Mouse (Mus musculus) ES-E14 (cell line): ENCODE data around the gene Hdac10. TPM values are rescaled to one million over a fixed set of nuclear protein-coding genes. Genes with fewer than 3 reads are reported as not detected.

Source experiments
- DNase-seq: peaks from one replicate; pipeline ENCODE4 v3.0.0-alpha.2; 2013; ENCODE audit warnings: low read depth, low spot score
- H3K27ac ChIP-seq: 2 replicates; pipeline ENCODE4 v1.5.1; 2012; ENCODE audit warnings: low read depth, mild to moderate bottlenecking, low read length, moderate library complexity, mixed read lengths; ENCODE audit not compliant: poor library complexity, insufficient read depth, severe bottlenecking
- H3K36me3 ChIP-seq: 2 replicates; pipeline ENCODE4 v1.6.1; 2012; ENCODE audit warnings: mild to moderate bottlenecking, low read length, moderate library complexity, mixed read lengths; ENCODE audit not compliant: control insufficient read depth, poor library complexity, insufficient read depth, severe bottlenecking
- H3K4me1 ChIP-seq, 2 experiments: fragments of 150-350 bp in 1 of 2; sonication (generic) in 1 of 2; 2 replicates each; pipeline ENCODE4 v1.6.1; 2012; ENCODE audit warnings: low read length in 2 of 2, mild to moderate bottlenecking in 1 of 2, mixed read lengths in 1 of 2; ENCODE audit not compliant: control insufficient read depth in 2 of 2, insufficient read depth in 2 of 2, poor library complexity in 1 of 2
- H3K4me3 ChIP-seq, 2 experiments: fragments of 150-350 bp in 1 of 2; sonication (generic) in 1 of 2; 2 replicates each; pipeline ENCODE4 v1.5.1; 2012; ENCODE audit warnings: low read length in 2 of 2, low read depth in 1 of 2, mild to moderate bottlenecking in 1 of 2, mixed read lengths in 1 of 2; ENCODE audit not compliant: insufficient read depth in 1 of 2, poor library complexity in 1 of 2, severe bottlenecking in 1 of 2
- H3K9ac ChIP-seq: 2 replicates; pipeline ENCODE4 v1.6.1; 2012; ENCODE audit warnings: low read depth, mild to moderate bottlenecking, low read length, mixed read lengths; ENCODE audit not compliant: poor library complexity, insufficient read depth, severe bottlenecking
- H3K9me3 ChIP-seq: fragments of 150-350 bp; sonication (generic); 2 replicates; pipeline ENCODE4 v1.6.1; 2012; ENCODE audit warnings: low read depth, mild to moderate bottlenecking, low read length; ENCODE audit not compliant: control insufficient read depth, insufficient read depth
- CHD2 ChIP-seq: IDR thresholded peaks from 2 replicates; pipeline ENCODE4 v1.6.1; 2014; ENCODE audit warnings: mild to moderate bottlenecking, low read depth, low read length, inconsistent platforms
- HCFC1 ChIP-seq: IDR thresholded peaks from 2 replicates; pipeline ENCODE4 v1.6.1; 2012; ENCODE audit warnings: low read length, inconsistent platforms, borderline replicate concordance; ENCODE audit not compliant: insufficient read depth
- MAFK ChIP-seq: IDR thresholded peaks from 2 replicates; pipeline ENCODE4 v1.6.1; 2014; ENCODE audit warnings: mild to moderate bottlenecking, low read depth, low read length, inconsistent platforms; ENCODE audit not compliant: insufficient read depth
- ZC3H11A ChIP-seq: IDR thresholded peaks from 2 replicates; pipeline ENCODE4 v1.6.1; 2012; ENCODE audit warnings: low read depth, mild to moderate bottlenecking, inconsistent platforms, low read length, borderline replicate concordance
- ZNF384 ChIP-seq: IDR thresholded peaks from 2 replicates; pipeline ENCODE4 v1.6.1; 2012; ENCODE audit warnings: low read depth, low read length, inconsistent platforms
- in situ Hi-C, 2 experiments: fragments of 600-800 bp; cut with MboI; formaldehyde crosslinking; loops; one replicate each; pipeline ENCODE4 v1.15.1; 2025; ENCODE audit warnings: low sequenced_read_pairs in 2 of 2, inconsistent platforms in 1 of 2; ENCODE audit not compliant: unreplicated experiment in 2 of 2
- total RNA-seq: library from RNA; depleted of rRNA; stranded (reverse); fragments of 300-350 nt; gene quantifications from 2 replicates; pipeline ENCODE4 v1.2.3, GENCODE M21; 2012

Hdac10 gene
- total RNA-seq, 1 experiment, result 7.4 TPM

GRCm38 (mm10) chr15:89141905-89142304, 13.4 kb upstream of the Hdac10 start:
- DNase-seq, result no peak
- in situ Hi-C loops, result no loop called here
- Histone ChIP-seq H3K4me3 (no peak overlapping the region), H3K36me3 (peaks cover 4% of the 10 kb centered on the region; the same call in 1 of the 2 replicates), H3K27ac (no peak overlapping the region), H3K4me1 (peaks cover 0 to 19% of the 10 kb centered on the region in 2 experiments; a peak in 2 of 4 replicates), H3K9ac (no peak overlapping the region), H3K9me3 (no peaks in the 10 kb centered on the region)
- TF ChIP-seq MAFK (no peak), HCFC1 (no peak), CHD2 (no peak), ZC3H11A (no peak), ZNF384 (no peak)

GRCm38 (mm10) chr15:89141443-89141842, 12.9 kb upstream of the Hdac10 start:
- in situ Hi-C loops, result no loop called here
- Histone ChIP-seq H3K36me3 (peaks cover 4% of the 10 kb centered on the region; the same call in 1 of the 2 replicates), H3K4me1 (peaks cover 0 to 17% of the 10 kb centered on the region in 2 experiments; a peak in 1 of 4 replicates), H3K4me3 (no peak overlapping the region; a peak in 2 of 4 replicates), H3K9ac (peak overlapping the region; percentile 14; the same call in 1 of the 2 replicates), H3K27ac (no peak overlapping the region), H3K9me3 (no peaks in the 10 kb centered on the region)
- DNase-seq, result no peak
- no peak for TF ChIP-seq MAFK
- no peak for TF ChIP-seq HCFC1
- TF ChIP-seq ZNF384, result no peak
- no peak for TF ChIP-seq ZC3H11A
- no peak for TF ChIP-seq CHD2

GRCm38 (mm10) chr15:89140659-89141252, 12.3 kb upstream of the Hdac10 start, which contains the start of gene Mapk12:
TSS of gene Mapk12 (minus strand) at chr15:89140703.
- DNase-seq, result peak; percentile 56
- Histone ChIP-seq H3K9me3 (no peaks in the 10 kb centered on the region), H3K4me1 (peaks cover 0 to 12% of the 10 kb centered on the region in 2 experiments; a peak in 1 of 4 replicates), H3K27ac (no peak within 1 kb of the TSS), H3K36me3 (peaks cover 4% of the 10 kb centered on the region; the same call in 1 of the 2 replicates), H3K9ac (peak within 1 kb of the TSS; percentile 84), H3K4me3 (peak within 1 kb of the TSS; percentile 69 to 88)
- in situ Hi-C loops, result no loop called here
- TF ChIP-seq HCFC1 (no peak), ZNF384 (no peak), CHD2 (no peak), MAFK (no peak), ZC3H11A (no peak)

- Histone ChIP-seq H3K9ac (peak overlapping the region; percentile 84), H3K4me1 (peaks cover 0 to 11% of the 10 kb centered on the region in 2 experiments; a peak in 1 of 4 replicates), H3K36me3 (peaks cover 4% of the 10 kb centered on the region; the same call in 1 of the 2 replicates), H3K4me3 (peak overlapping the region; percentile 69 to 88), H3K27ac (no peak overlapping the region), H3K9me3 (no peaks in the 10 kb centered on the region)
- no peak for DNase-seq
- no peak for TF ChIP-seq CHD2
- TF ChIP-seq MAFK, result no peak
- TF ChIP-seq ZNF384, result no peak
- no peak for TF ChIP-seq ZC3H11A
- no peak for TF ChIP-seq HCFC1
- in situ Hi-C loops, result no loop called here
Observed at GRCm38 (mm10) chr15:89140048-89140658, 11.7 kb upstream of the Hdac10 start.
